Mouse (Mus musculus) forebrain, embryonic 15.5 days (tissue): ENCODE data around the gene Ccdc120. TPM values are rescaled to one million over a fixed set of nuclear protein-coding genes. Genes with fewer than 3 reads are reported as not detected.

Experiments
- polyA plus RNA-seq: library from polyadenylated mRNA; unstranded; fragments of >200 nt; fragmentation: Nextera tagmentation; extraction: Ambion mirVana; gene quantifications from 2 replicates; pipeline ENCODE4 v1.2.1, GENCODE M21; 2015

Gene Ccdc120
- polyA plus RNA-seq, 1 experiment from 2014 or later = 63.3 TPM

Other genes starting within 250 kb of the Ccdc120 start
- gene Foxp3, start 177.3 kb downstream of the Ccdc120 start, polyA plus RNA-seq = 0.05 and 0.10 TPM in 2 replicates
- 4.8 and 4.9 TPM in 2 replicates for gene Ppp1r3f, start 176.6 kb downstream of the Ccdc120 start, polyA plus RNA-seq
- gene Ccdc22, start 145.4 kb downstream of the Ccdc120 start, polyA plus RNA-seq = 40.5 and 42.4 TPM in 2 replicates
- 0.05 and 0.19 TPM in 2 replicates for gene Cacna1f, start 143.8 kb downstream of the Ccdc120 start, polyA plus RNA-seq
- 109 and 120 TPM in 2 replicates for gene Syp, start 112.4 kb downstream of the Ccdc120 start, polyA plus RNA-seq
- gene Prickle3, start 93.6 kb downstream of the Ccdc120 start, polyA plus RNA-seq = 1.3 and 1.9 TPM in 2 replicates
- 36.8 and 40.0 TPM in 2 replicates for gene Plp2, start 79.5 kb downstream of the Ccdc120 start, polyA plus RNA-seq
- 0.11 and 0.13 TPM in 2 replicates for gene Magix, start 69.7 kb downstream of the Ccdc120 start, polyA plus RNA-seq
- gene Gpkow, start 53.8 kb downstream of the Ccdc120 start, polyA plus RNA-seq = 47.4 and 50.2 TPM in 2 replicates
- gene Wdr45, start 36.6 kb downstream of the Ccdc120 start, polyA plus RNA-seq = 38.0 and 43.1 TPM in 2 replicates
- gene Gm45208, start 28.7 kb downstream of the Ccdc120 start, polyA plus RNA-seq = 0.84 TPM in 1 of 2 replicates, not detected in the other
- gene Praf2, start 22.5 kb downstream of the Ccdc120 start, polyA plus RNA-seq = 104 and 107 TPM in 2 replicates
- gene Tfe3, start 11.7 kb upstream of the Ccdc120 start, polyA plus RNA-seq = 21.8 and 23.4 TPM in 2 replicates
- gene Gripap1, start 38.9 kb upstream of the Ccdc120 start, polyA plus RNA-seq = 77.6 and 78.5 TPM in 2 replicates
- 2.8 and 3.1 TPM in 2 replicates for gene Kcnd1, start 71.4 kb upstream of the Ccdc120 start, polyA plus RNA-seq
- 53.8 and 55.8 TPM in 2 replicates for gene Otud5, start 90.5 kb upstream of the Ccdc120 start, polyA plus RNA-seq
- 16.3 and 17.6 TPM in 2 replicates for gene Pim2, start 127.4 kb upstream of the Ccdc120 start, polyA plus RNA-seq
- gene Slc35a2, start 133.1 kb upstream of the Ccdc120 start, polyA plus RNA-seq = 44.5 and 45.0 TPM in 2 replicates
- 207 and 210 TPM in 2 replicates for gene Pqbp1, start 148.4 kb upstream of the Ccdc120 start, polyA plus RNA-seq
- gene Timm17b, start 148.5 kb upstream of the Ccdc120 start, polyA plus RNA-seq = 160 and 165 TPM in 2 replicates
- gene Gm10491, start 156.9 kb upstream of the Ccdc120 start, polyA plus RNA-seq = not detected in 2 replicates
- gene Gm10490, start 158.6 kb upstream of the Ccdc120 start, polyA plus RNA-seq = not detected in 2 replicates
- 131 and 141 TPM in 2 replicates for gene Pcsk1n, start 168.9 kb upstream of the Ccdc120 start, polyA plus RNA-seq
- gene Eras, start 177.7 kb upstream of the Ccdc120 start, polyA plus RNA-seq = not detected in 2 replicates
- 51.3 and 55.7 TPM in 2 replicates for gene Hdac6, start 197.0 kb upstream of the Ccdc120 start, polyA plus RNA-seq
- gene Gata1, start 227.2 kb upstream of the Ccdc120 start, polyA plus RNA-seq = 0.09 and 0.15 TPM in 2 replicates